Mouse (Mus musculus) CH12.LX (cell line): ENCODE data around the gene Dtnb. TPM values are rescaled to one million over a fixed set of nuclear protein-coding genes. Genes with fewer than 3 reads are reported as not detected.

Experiments
- DNase-seq: peaks from one replicate; pipeline ENCODE4 v3.0.0-alpha.2; 2013; ENCODE audit errors: extremely low read depth
- H3K27ac ChIP-seq: 2 replicates; pipeline ENCODE4 v1.5.1; 2012; ENCODE audit warnings: low read depth, mild to moderate bottlenecking, control low read depth, moderate library complexity; ENCODE audit not compliant: insufficient read depth
- H3K27me3 ChIP-seq: replicated peaks from 2 replicates; pipeline ENCODE3; 2012; ENCODE audit warnings: inconsistent platforms
- H3K36me3 ChIP-seq, 2 experiments: replicated peaks in 1 of 2; 2 replicates each; pipeline versions ENCODE3 to v1.6.1; 2012; ENCODE audit warnings: inconsistent platforms in 1 of 2, low read length in 1 of 2, mild to moderate bottlenecking in 1 of 2, mixed read lengths in 1 of 2, moderate library complexity in 1 of 2; ENCODE audit not compliant: control insufficient read depth in 1 of 2, insufficient read depth in 1 of 2
- H3K4me1 ChIP-seq, 2 experiments: 2 replicates each; pipeline ENCODE4 v1.6.1; 2012; ENCODE audit warnings: inconsistent platforms in 1 of 2, moderate library complexity in 1 of 2; ENCODE audit not compliant: insufficient read depth in 2 of 2, control insufficient read depth in 1 of 2
- H3K4me2 ChIP-seq: 2 replicates; pipeline ENCODE4 v1.6.1; 2012; ENCODE audit warnings: low read depth, mild to moderate bottlenecking, control low read depth; ENCODE audit not compliant: poor library complexity, insufficient read depth, severe bottlenecking
- H3K4me3 ChIP-seq, 3 experiments: fragments of 150-350 bp in 1 of 3; sonication (generic) in 1 of 3; replicated peaks in 1 of 3; 2 replicates each; pipeline versions ENCODE3 to v1.5.1; 2011 to 2012; ENCODE audit warnings: low read depth in 2 of 3, low read length in 2 of 3, mild to moderate bottlenecking in 2 of 3, moderate library complexity in 2 of 3, control low read depth in 1 of 3, improper control_type of control experiment in 1 of 3, inconsistent platforms in 1 of 3, mixed read lengths in 1 of 3; ENCODE audit not compliant: poor library complexity in 1 of 3
- H3K79me2 ChIP-seq: replicated peaks from 2 replicates; pipeline ENCODE4 v1.6.1; 2012; ENCODE audit warnings: mild to moderate bottlenecking, moderate library complexity; ENCODE audit not compliant: control insufficient read depth, poor library complexity, insufficient read depth, severe bottlenecking; ENCODE audit errors: extremely low read depth
- H3K9ac ChIP-seq: 2 replicates; pipeline ENCODE4 v1.6.1; 2012; ENCODE audit warnings: low read depth, mild to moderate bottlenecking, control low read depth, moderate library complexity; ENCODE audit not compliant: insufficient read depth
- H3K9me3 ChIP-seq: replicated peaks from 2 replicates; pipeline ENCODE3; 2012; ENCODE audit warnings: low read length, inconsistent platforms, mixed read lengths
- BHLHE40 ChIP-seq: IDR thresholded peaks from 2 replicates; pipeline ENCODE4 v1.6.1; 2011; ENCODE audit warnings: mild to moderate bottlenecking, low read depth, low read length, improper control_type of control experiment
- CTCF ChIP-seq, 2 experiments: IDR thresholded peaks in 1 of 2; conservative IDR thresholded peaks in 1 of 2; 2 replicates each; pipeline ENCODE4 v1.5.1; 2011 to 2012; ENCODE audit warnings: low read depth in 2 of 2, low read length in 2 of 2, improper control_type of control experiment in 1 of 2, inconsistent platforms in 1 of 2, mild to moderate bottlenecking in 1 of 2, moderate library complexity in 1 of 2
- ELF1 ChIP-seq: IDR thresholded peaks from 2 replicates; pipeline ENCODE4 v1.6.1; 2014; ENCODE audit warnings: low read depth, mild to moderate bottlenecking, inconsistent platforms, low read length, improper control_type of control experiment
- ETS1 ChIP-seq: conservative IDR thresholded peaks from 2 replicates; pipeline ENCODE4 v1.6.1; 2012; ENCODE audit warnings: low read depth, mild to moderate bottlenecking, inconsistent platforms, low read length, improper control_type of control experiment, moderate library complexity
- GABPA ChIP-seq: IDR thresholded peaks from 2 replicates; pipeline ENCODE4 v1.6.1; 2012; ENCODE audit warnings: low read depth, low read length, improper control_type of control experiment, inconsistent platforms; ENCODE audit not compliant: insufficient replicate concordance
- IRF4 ChIP-seq: IDR thresholded peaks from 2 replicates; pipeline ENCODE4 v1.6.1; 2014; ENCODE audit warnings: low read depth, mild to moderate bottlenecking, inconsistent platforms, low read length, improper control_type of control experiment
- MAX ChIP-seq: IDR thresholded peaks from 2 replicates; pipeline ENCODE4 v1.6.1; 2011; ENCODE audit warnings: low read length, improper control_type of control experiment
- NELFE ChIP-seq: IDR thresholded peaks from 2 replicates; pipeline ENCODE4 v1.6.1; 2011; ENCODE audit warnings: low read depth, low read length, improper control_type of control experiment
- RAD21 ChIP-seq: IDR thresholded peaks from 2 replicates; pipeline ENCODE4 v1.6.1; 2011; ENCODE audit warnings: low read depth, mild to moderate bottlenecking, low read length, improper control_type of control experiment, moderate library complexity
- RCOR1 ChIP-seq: conservative IDR thresholded peaks from 2 replicates; pipeline ENCODE4 v1.6.1; 2012; ENCODE audit warnings: low read depth, mild to moderate bottlenecking, inconsistent platforms, low read length, improper control_type of control experiment
- SMC3 ChIP-seq: IDR thresholded peaks from 2 replicates; pipeline ENCODE4 v1.6.1; 2011; ENCODE audit warnings: low read depth, low read length, improper control_type of control experiment
- ZC3H11A ChIP-seq: IDR thresholded peaks from 2 replicates; pipeline ENCODE4 v1.6.1; 2012; ENCODE audit warnings: low read depth, mild to moderate bottlenecking, inconsistent platforms, low read length, improper control_type of control experiment
- dilution Hi-C: fragments of 300-500 bp; cut with MboI; formaldehyde crosslinking; loops from 2 replicates; pipeline ENCODE4 v1.14.3; 2020; ENCODE audit warnings: low sequenced_read_pairs; ENCODE audit not compliant: extremely low pct_unique_long_range_greater_than_20kb, extremely low pct_ligation_motif_present
- in situ Hi-C: fragments of 300-500 bp; cut with MboI; formaldehyde crosslinking; loops from 3 replicates; pipeline ENCODE4 v1.14.3; 2019; ENCODE audit warnings: low sequenced_read_pairs, low pct_ligation_motif_present, low pct_unique_long_range_greater_than_20kb, mixed read lengths
- polyA plus RNA-seq: library from polyadenylated mRNA; unstranded; fragments of >175 nt; gene quantifications from 2 replicates; pipeline ENCODE4 v1.2.1, GENCODE M21; 2012; ENCODE audit warnings: low read depth; ENCODE audit not compliant: insufficient read length
- total RNA-seq, 2 experiments: library from RNA; depleted of rRNA; stranded (reverse); fragments of 300-350 nt in 1 of 2; fragments of >200 nt in 1 of 2; gene quantifications; 2 replicates each; pipeline ENCODE4 v1.2.3; 2012 to 2014

Dtnb gene
- total and polyA plus RNA-seq, 3 experiments, result 8.1 to 26.0 (median 17.4) TPM

DNA sequence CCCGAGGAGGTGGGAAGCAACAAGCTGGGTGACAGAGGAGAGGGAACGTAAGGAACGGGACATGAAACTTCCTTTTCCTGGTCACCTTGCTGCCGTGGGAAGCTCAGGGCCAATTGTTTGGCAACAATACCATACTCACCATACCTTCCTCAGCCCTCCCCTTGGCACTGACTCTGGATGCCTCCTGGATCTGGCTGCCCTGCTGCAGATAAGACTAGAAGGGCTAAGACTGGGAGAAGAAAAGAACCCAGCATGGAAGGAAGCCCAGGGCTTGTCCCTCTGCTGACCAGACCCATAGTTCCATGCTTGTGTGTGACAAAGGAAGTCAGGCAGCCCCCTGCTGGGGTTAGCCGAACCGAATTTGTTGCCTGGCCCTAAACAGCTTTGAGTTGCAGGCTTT is 243.2 kb downstream of the Dtnb start:
- Histone ChIP-seq H3K9me3 (no peaks in the 10 kb centered on the region), H3K79me2 (0 out of 2 replicates have a peak, but pooled peaks cover 2% of the 10 kb centered on the region), H3K27me3 (no peaks in the 10 kb centered on the region), H3K4me1 (peaks cover 7 to 47% of the 10 kb centered on the region in 2 experiments), H3K36me3 (peaks cover 2 to 63% of the 10 kb centered on the region in 2 experiments), H3K4me2 (no peak overlapping the region), H3K27ac (no peak overlapping the region), H3K9ac (no peak overlapping the region), H3K4me3 (no peak overlapping the region)
- TF ChIP-seq ELF1 (no peak), GABPA (no peak), RCOR1 (no peak), MAX (no peak), NELFE (no peak)
- in situ Hi-C loops (no loop called here), dilution Hi-C loops (no loop called here)
- DNase-seq, result no peak

DNA sequence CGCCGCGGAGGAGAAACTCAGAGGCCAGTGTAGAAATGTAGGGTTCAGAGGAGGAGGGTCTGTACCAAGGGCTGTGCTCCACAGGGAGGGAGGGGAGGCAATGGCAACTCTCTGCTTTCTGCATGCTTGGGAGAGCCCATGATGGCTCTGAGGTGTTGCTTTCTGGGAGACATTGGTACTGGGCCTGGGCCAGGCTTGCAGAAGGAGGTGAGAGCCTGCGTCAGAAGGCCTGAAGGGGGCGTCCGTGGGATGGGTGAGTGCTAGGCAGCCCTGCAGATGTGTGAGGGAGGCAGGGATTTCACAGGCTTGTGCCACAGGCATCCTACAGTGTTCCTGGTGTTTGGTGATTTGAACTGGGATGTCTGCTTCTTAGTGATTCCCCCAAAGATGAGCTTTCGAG is 244.9 kb downstream of the Dtnb start:
- dilution Hi-C loops (no loop called here), in situ Hi-C loops (no loop called here)

DNA sequence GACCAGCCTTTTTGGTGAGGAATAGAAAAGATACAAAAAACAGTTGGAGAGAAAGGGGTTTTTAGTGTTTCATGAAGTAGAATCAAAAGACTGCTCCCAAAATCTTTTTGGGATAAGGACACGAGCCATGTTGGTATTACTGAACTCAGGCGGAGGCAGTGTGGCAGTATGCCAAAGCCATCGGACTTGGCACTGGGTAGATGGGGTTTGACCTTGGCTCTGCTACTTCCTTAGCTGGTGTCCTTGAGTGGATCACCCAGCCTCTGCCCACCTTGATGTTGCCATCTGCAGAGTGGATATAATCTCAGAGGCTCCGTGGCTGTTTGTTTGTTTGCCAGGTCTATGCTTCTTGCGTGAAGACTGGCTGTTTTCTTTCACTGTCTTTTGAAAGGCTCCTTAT is 245.4 kb downstream of the Dtnb start:
- no peak overlapping the region for H3K4me3 ChIP-seq
- peaks cover 2 to 64% of the 10 kb centered on the region in 2 experiments for H3K36me3 ChIP-seq
- no peak for DNase-seq
- no peak overlapping the region for H3K4me2 ChIP-seq
- H3K27me3 ChIP-seq, result no peaks in the 10 kb centered on the region
- H3K9me3 ChIP-seq, result no peaks in the 10 kb centered on the region
- H3K27ac ChIP-seq, result no peak overlapping the region
- in situ Hi-C loops, result no loop called here
- TF ChIP-seq BHLHE40, result no peak
- no peak for TF ChIP-seq MAX
- TF ChIP-seq, all 38 proteins: peak for 0
- Histone ChIP-seq H3K79me2 (0 out of 2 replicates have a peak, but pooled peaks cover 2% of the 10 kb centered on the region), H3K9ac (no peak overlapping the region), H3K4me1 (peaks cover 0 to 47% of the 10 kb centered on the region in 2 experiments; a peak in 2 of 4 replicates)
- dilution Hi-C loops, result no loop called here

More for the DNA sequence above, 244.9 kb downstream of the Dtnb start:
- no peak for DNase-seq
- Histone ChIP-seq H3K4me2 (no peak overlapping the region), H3K27me3 (no peaks in the 10 kb centered on the region), H3K36me3 (peaks cover 2 to 67% of the 10 kb centered on the region in 2 experiments), H3K27ac (no peak overlapping the region), H3K79me2 (0 out of 2 replicates have a peak, but pooled peaks cover 2% of the 10 kb centered on the region), H3K4me3 (no peak overlapping the region), H3K4me1 (peaks cover 0 to 46% of the 10 kb centered on the region in 2 experiments; a peak in 2 of 4 replicates), H3K9ac (no peak overlapping the region), H3K9me3 (no peaks in the 10 kb centered on the region)
- TF ChIP-seq ZC3H11A (no peak), IRF4 (no peak), CTCF (conservative IDR thresholded peaks at IDR 0.05 in 1 of 2, IDR thresholded peaks at IDR 0.05 in 1 of 2; ENCODE audit: low read depth in 2 of 2, low read length in 2 of 2) (peak in 1 of 2 experiments; percentile 51; a peak in 2 of 4 replicates), RAD21 (peak; percentile 27), SMC3 (peak; percentile 41), ETS1 (no peak)
